Mouse (Mus musculus) thymus, adult 2 months (tissue): ENCODE results near the gene Tnfaip2. TPM values are rescaled to one million over a fixed set of nuclear protein-coding genes. Genes with fewer than 3 reads are reported as not detected.

Experiments
- DNase-seq: peaks from one replicate; pipeline ENCODE4 v3.0.0; 2021
- H3K27ac ChIP-seq: fragments of 200-500 bp; 2 replicates; pipeline ENCODE4 v1.5.1; 2012; ENCODE audit warnings: low read length, control low read depth; ENCODE audit not compliant: control insufficient read depth, insufficient read depth
- H3K27me3 ChIP-seq: fragments of 200-500 bp; 2 replicates; pipeline ENCODE4 v1.6.1; 2012; ENCODE audit warnings: mild to moderate bottlenecking, low read length, moderate library complexity, mixed read lengths; ENCODE audit not compliant: control insufficient read depth, insufficient read depth
- H3K36me3 ChIP-seq: fragments of 200-500 bp; 2 replicates; pipeline ENCODE4 v1.6.1; 2012; ENCODE audit warnings: mild to moderate bottlenecking, low read length, moderate library complexity; ENCODE audit not compliant: control insufficient read depth, insufficient read depth
- H3K4me1 ChIP-seq: fragments of 200-500 bp; replicated peaks from 2 replicates; pipeline ENCODE4 v1.6.1; 2012; ENCODE audit warnings: low read length; ENCODE audit not compliant: control insufficient read depth, insufficient read depth
- H3K4me3 ChIP-seq: fragments of 200-500 bp; 2 replicates; pipeline ENCODE4 v1.5.1; 2012; ENCODE audit warnings: mild to moderate bottlenecking, low read length, control low read depth, moderate library complexity; ENCODE audit not compliant: control insufficient read depth, insufficient read depth
- CTCF ChIP-seq: fragments of 200-500 bp; IDR thresholded peaks from 2 replicates; pipeline ENCODE4 v1.5.1; 2012; ENCODE audit warnings: mild to moderate bottlenecking, control low read depth, low read length, moderate library complexity, borderline replicate concordance; ENCODE audit not compliant: control insufficient read depth, poor library complexity, insufficient read depth; ENCODE audit errors: extremely low read depth
- POLR2A ChIP-seq: fragments of 200-500 bp; IDR thresholded peaks from 2 replicates; pipeline ENCODE4 v1.6.1; 2012; ENCODE audit warnings: mild to moderate bottlenecking, low read length, control low read depth, moderate library complexity; ENCODE audit not compliant: control insufficient read depth, poor library complexity, insufficient read depth; ENCODE audit errors: extremely low read depth
- WGBS: fragments of 180-500 bp; shearing (Covaris S2); methylation state at CpG from one replicate; pipeline ENCODE4 v1.1.7; 2018; 5-methylcytosine and 5-hydroxymethylcytosine counted together
- polyA plus RNA-seq: library from polyadenylated mRNA; depleted of rRNA; stranded (reverse); fragments of >200 nt; gene quantifications from 2 replicates; pipeline ENCODE4 v1.2.3, GENCODE M21; 2012

The Tnfaip2 gene
- polyA plus RNA-seq, 1 experiment, result 27.9 TPM

GRCm38 (mm10) chr12:111486455-111486854 lies 44.2 kb downstream of the Tnfaip2 start:
- Histone ChIP-seq H3K27me3 (peaks cover 21% of the 10 kb centered on the region; the same call in 1 of the 2 replicates), H3K36me3 (no peaks in the 10 kb centered on the region), H3K27ac (no peak overlapping the region), H3K4me1 (no peaks in the 10 kb centered on the region), H3K4me3 (no peak overlapping the region)
- 14% methylated on average over 12 of the region's 12 CpGs for WGBS
- TF ChIP-seq POLR2A, result no peak
- TF ChIP-seq CTCF, result no peak
- DNase-seq, result no peak

DNA sequence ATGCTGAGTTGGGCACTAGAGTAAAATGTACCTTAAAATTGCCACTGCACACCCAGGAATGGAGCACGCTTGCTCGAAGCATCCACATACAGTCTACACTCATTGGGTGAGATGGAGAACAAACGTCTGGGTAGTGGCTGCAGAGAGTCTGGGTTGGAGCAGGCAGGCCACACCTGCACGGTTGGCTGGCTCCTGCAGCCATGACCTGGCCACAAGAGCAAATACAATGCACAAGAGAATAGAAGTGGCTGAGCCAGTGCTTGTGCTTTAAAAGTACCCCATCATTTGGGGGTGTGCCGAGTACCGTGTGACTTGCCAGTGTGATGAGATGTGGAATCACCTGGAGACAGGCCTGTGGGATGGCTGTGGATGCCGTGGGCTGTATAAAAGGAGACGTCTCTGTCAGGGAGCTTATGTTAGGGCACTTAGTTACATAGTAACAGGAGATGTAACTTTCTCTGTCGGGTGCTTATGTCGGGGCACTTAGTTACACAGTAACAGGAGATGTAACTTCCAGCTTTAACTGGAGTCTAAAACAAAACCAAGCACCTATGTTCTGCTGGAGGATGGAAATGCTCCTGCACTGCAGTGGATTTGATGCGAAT lies 47.1 kb downstream of the Tnfaip2 start:
- Histone ChIP-seq H3K4me3 (no peak overlapping the region), H3K36me3 (no peaks in the 10 kb centered on the region), H3K27ac (no peak overlapping the region), H3K4me1 (no peaks in the 10 kb centered on the region), H3K27me3 (peaks cover 21% of the 10 kb centered on the region; the same call in 1 of the 2 replicates)
- 89% methylated on average over 11 of the region's 11 CpGs for WGBS
- TF ChIP-seq POLR2A (no peak), CTCF (no peak)
- DNase-seq, result no peak

DNA sequence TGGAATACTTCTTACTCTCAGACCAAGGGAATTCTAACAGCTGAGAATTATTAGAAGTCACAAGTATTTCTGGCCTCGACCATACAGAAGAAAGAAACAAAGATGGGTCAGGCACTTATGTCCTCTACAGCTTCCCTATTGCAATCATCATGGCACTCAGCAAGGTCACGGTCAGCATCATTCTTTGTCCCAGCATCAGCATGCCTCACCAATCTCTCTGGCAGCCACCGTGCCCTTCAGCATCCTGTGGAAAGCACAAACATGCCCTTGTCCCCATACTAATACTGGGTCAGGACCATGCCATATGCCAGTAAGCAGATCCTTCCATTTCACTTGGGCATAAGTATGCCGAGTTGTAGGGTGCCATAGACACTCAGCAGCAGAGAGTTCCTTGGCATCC lies 52.7 kb downstream of the Tnfaip2 start:
- no peak for DNase-seq
- TF ChIP-seq CTCF (no peak), POLR2A (no peak)
- 81% methylated on average over 4 of the region's 4 CpGs for WGBS
- Histone ChIP-seq H3K4me1 (no peaks in the 10 kb centered on the region), H3K36me3 (no peaks in the 10 kb centered on the region), H3K4me3 (no peak overlapping the region), H3K27me3 (no peaks in the 10 kb centered on the region), H3K27ac (no peak overlapping the region)

DNA sequence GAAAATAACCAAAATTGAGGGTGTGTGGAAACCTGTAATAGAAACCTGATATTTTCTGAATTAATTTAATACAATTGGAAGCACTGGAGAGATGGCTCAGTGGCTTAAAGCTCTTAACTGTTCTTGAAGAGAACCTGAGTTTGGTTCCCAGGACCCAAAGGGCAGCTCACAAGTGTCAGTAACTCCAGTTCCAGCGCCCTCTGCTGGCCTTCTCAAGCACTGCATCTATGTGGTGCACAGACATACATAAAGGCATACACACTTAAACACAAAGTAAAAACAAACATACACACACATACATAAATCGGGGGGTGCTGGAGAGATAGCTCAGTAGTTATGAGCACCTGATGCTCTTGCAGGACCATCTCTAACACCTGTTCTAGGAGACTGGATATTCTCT lies 54.8 kb downstream of the Tnfaip2 start:
- Histone ChIP-seq H3K27ac (no peak overlapping the region), H3K27me3 (no peaks in the 10 kb centered on the region), H3K36me3 (no peaks in the 10 kb centered on the region), H3K4me1 (no peaks in the 10 kb centered on the region), H3K4me3 (no peak overlapping the region)
- TF ChIP-seq CTCF (no peak), POLR2A (no peak)
- WGBS, result 53% methylated on average over 2 of the region's 2 CpGs
- DNase-seq, result no peak

- TF ChIP-seq POLR2A (no peak), CTCF (no peak)
- Histone ChIP-seq H3K36me3 (no peaks in the 10 kb centered on the region), H3K4me3 (no peak overlapping the region), H3K27me3 (no peaks in the 10 kb centered on the region; the same call in 1 of the 2 replicates), H3K4me1 (0 out of 2 replicates have a peak, but pooled peaks cover 3% of the 10 kb centered on the region), H3K27ac (no peak overlapping the region)
- DNase-seq, result no peak
- 78% methylated on average over 5 of the region's 5 CpGs for WGBS
Observed at GRCm38 (mm10) chr12:111499617-111500016, 57.3 kb downstream of the Tnfaip2 start.

GRCm38 (mm10) chr12:111500725-111501124 lies 58.5 kb downstream of the Tnfaip2 start:
- 69% methylated on average over 5 of the region's 5 CpGs for WGBS
- no peak overlapping the region for H3K4me3 ChIP-seq
- DNase-seq, result no peak
- no peak overlapping the region for H3K27ac ChIP-seq
- no peaks in the 10 kb centered on the region for H3K36me3 ChIP-seq
- 0 out of 2 replicates have a peak, but pooled peaks cover 3% of the 10 kb centered on the region for H3K4me1 ChIP-seq
- TF ChIP-seq POLR2A (no peak), CTCF (no peak)
- H3K27me3 ChIP-seq, result no peaks in the 10 kb centered on the region; the same call in 1 of the 2 replicates
